Mouse (Mus musculus): Measurements from ENCODE around the gene Hexa. TPM values are rescaled to one million over a fixed set of nuclear protein-coding genes. Genes with fewer than 3 reads are reported as not detected.

The Hexa gene
- polyA plus RNA-seq, 1 experiment from 2014 or later = 53.0 TPM

- Histone ChIP-seq H3K27me3 (no peaks in the 10 kb centered on the region), H3K4me3 (no peak overlapping the region), H3K27ac (replicated peaks) (no peak overlapping the region), H3K4me1 (no peaks in the 10 kb centered on the region), H3K4me2 (replicated peaks) (no peak overlapping the region), H3K9me3 (no peaks in the 10 kb centered on the region), H3K36me3 (peaks cover 7% of the 10 kb centered on the region; the same call in 1 of the 2 replicates), H3K9ac (replicated peaks) (no peak overlapping the region)
- 29% methylated on average over 6 of the region's 6 CpGs for WGBS
- peak; percentile 72; the same call in 1 of the 2 replicates for ATAC-seq (replicated peaks)
Observed at GRCm38 (mm10) chr9:59567111-59567510, 27.8 kb downstream of the Hexa start.

GRCm38 (mm10) chr9:59571852-59572251 is 32.5 kb downstream of the Hexa start:
- Histone ChIP-seq H3K4me3 (no peak overlapping the region), H3K27ac (replicated peaks) (no peak overlapping the region), H3K4me2 (replicated peaks) (no peak overlapping the region), H3K9me3 (no peaks in the 10 kb centered on the region), H3K36me3 (no peaks in the 10 kb centered on the region), H3K27me3 (peaks cover 9% of the 10 kb centered on the region; the same call in 1 of the 2 replicates), H3K4me1 (peaks cover under 1% of the 10 kb centered on the region; the same call in 1 of the 2 replicates), H3K9ac (replicated peaks) (no peak overlapping the region)
- WGBS = 77% methylated on average over 2 of the region's 2 CpGs
- ATAC-seq (replicated peaks) = no peak

GRCm38 (mm10) chr9:59577401-59577800 is 38.1 kb downstream of the Hexa start:
- peak overlapping the region; percentile 56 for H3K4me3 ChIP-seq
- peak overlapping the region; percentile 79 for H3K4me2 ChIP-seq (replicated peaks)
- H3K36me3 ChIP-seq = no peaks in the 10 kb centered on the region
- peaks cover 12% of the 10 kb centered on the region; the same call in 1 of the 2 replicates for H3K27me3 ChIP-seq
- H3K9me3 ChIP-seq = no peaks in the 10 kb centered on the region
- WGBS = 11% methylated on average over 13 of the region's 13 CpGs
- peaks cover 14% of the 10 kb centered on the region for H3K4me1 ChIP-seq
- peak overlapping the region; percentile 36; the same call in 1 of the 2 replicates for H3K9ac ChIP-seq (replicated peaks)
- no peak for ATAC-seq (replicated peaks)
- 0 out of 2 replicates have a peak overlapping the region, but pooled peaks have one; percentile 24 for H3K27ac ChIP-seq (replicated peaks)

GRCm38 (mm10) chr9:59577844-59578504 is 38.6 kb downstream of the Hexa start, which contains the start of gene Celf6:
TSS of gene Celf6 (plus strand) at chr9:59577917.
- Histone ChIP-seq H3K9ac (replicated peaks) (peak within 1 kb of the TSS; percentile 57), H3K36me3 (no peaks in the 10 kb centered on the region), H3K4me2 (replicated peaks) (peak within 1 kb of the TSS; percentile 79), H3K27me3 (peaks cover 12% of the 10 kb centered on the region; the same call in 1 of the 2 replicates), H3K9me3 (no peaks in the 10 kb centered on the region), H3K27ac (replicated peaks) (peak within 1 kb of the TSS; percentile 31; the same call in 1 of the 2 replicates), H3K4me1 (peaks cover 14% of the 10 kb centered on the region), H3K4me3 (peak within 1 kb of the TSS; percentile 56)
- under 1% methylated on average over 51 of the region's 61 CpGs for WGBS
- ATAC-seq (replicated peaks) = peak; percentile 97

- Histone ChIP-seq H3K27ac (replicated peaks) (peak overlapping the region; percentile 31; the same call in 1 of the 2 replicates), H3K4me1 (peaks cover 14% of the 10 kb centered on the region), H3K36me3 (no peaks in the 10 kb centered on the region), H3K4me3 (peak overlapping the region; percentile 56), H3K4me2 (replicated peaks) (peak overlapping the region; percentile 79), H3K9ac (replicated peaks) (peak overlapping the region; percentile 57), H3K9me3 (no peaks in the 10 kb centered on the region), H3K27me3 (peaks cover 12% of the 10 kb centered on the region; the same call in 1 of the 2 replicates)
- 0% methylated on average over 20 of the region's 20 CpGs for WGBS
- no peak; the same call in 1 of the 2 replicates for ATAC-seq (replicated peaks)
Observed at GRCm38 (mm10) chr9:59578505-59578867, 39.1 kb downstream of the Hexa start.

- Histone ChIP-seq H3K4me3 (peak overlapping the region; percentile 10; the same call in 1 of the 2 replicates), H3K27me3 (0 out of 2 replicates have a peak, but pooled peaks cover 3% of the 10 kb centered on the region), H3K4me1 (peaks cover 32% of the 10 kb centered on the region), H3K9ac (replicated peaks) (no peak overlapping the region; the same call in 1 of the 2 replicates), H3K27ac (replicated peaks) (no peak overlapping the region), H3K36me3 (no peaks in the 10 kb centered on the region), H3K9me3 (no peaks in the 10 kb centered on the region), H3K4me2 (replicated peaks) (peak overlapping the region; percentile 35)
- ATAC-seq (replicated peaks) = peak; percentile 65; the same call in 1 of the 2 replicates
- 5% methylated on average over 13 of the region's 13 CpGs for WGBS
Observed at GRCm38 (mm10) chr9:59584871-59585308, 45.5 kb downstream of the Hexa start.

- Histone ChIP-seq H3K4me3 (peak overlapping the region; percentile 28; the same call in 1 of the 2 replicates), H3K4me1 (peaks cover 37% of the 10 kb centered on the region), H3K27me3 (0 out of 2 replicates have a peak, but pooled peaks cover 3% of the 10 kb centered on the region), H3K9ac (replicated peaks) (peak overlapping the region; percentile 20; the same call in 1 of the 2 replicates), H3K27ac (replicated peaks) (peak overlapping the region; percentile 89), H3K36me3 (no peaks in the 10 kb centered on the region), H3K4me2 (replicated peaks) (peak overlapping the region; percentile 52), H3K9me3 (no peaks in the 10 kb centered on the region)
- peak; percentile 36; the same call in 1 of the 2 replicates for ATAC-seq (replicated peaks)
- WGBS = 31% methylated on average over 5 of the region's 5 CpGs
Observed at GRCm38 (mm10) chr9:59588252-59588651, 48.9 kb downstream of the Hexa start.

GRCm38 (mm10) chr9:59588710-59589671 is 49.7 kb downstream of the Hexa start:
- Histone ChIP-seq H3K4me1 (peaks cover 37% of the 10 kb centered on the region), H3K36me3 (no peaks in the 10 kb centered on the region), H3K4me3 (peak overlapping the region; percentile 28), H3K9me3 (no peaks in the 10 kb centered on the region), H3K9ac (replicated peaks) (peak overlapping the region; percentile 20), H3K27me3 (0 out of 2 replicates have a peak, but pooled peaks cover 3% of the 10 kb centered on the region), H3K4me2 (replicated peaks) (peak overlapping the region; percentile 52), H3K27ac (replicated peaks) (peak overlapping the region; percentile 89)
- peak; percentile 90 for ATAC-seq (replicated peaks)
- WGBS = 18% methylated on average over 12 of the region's 12 CpGs

GRCm38 (mm10) chr9:59589703-59590439 is 50.5 kb downstream of the Hexa start:
- Histone ChIP-seq H3K9ac (replicated peaks) (no peak overlapping the region), H3K4me2 (replicated peaks) (peak overlapping the region; percentile 52), H3K4me3 (0 out of 2 replicates have a peak overlapping the region, but pooled peaks have one; percentile 28), H3K27ac (replicated peaks) (peak overlapping the region; percentile 89), H3K27me3 (0 out of 2 replicates have a peak, but pooled peaks cover 3% of the 10 kb centered on the region), H3K4me1 (peaks cover 32% of the 10 kb centered on the region), H3K36me3 (no peaks in the 10 kb centered on the region), H3K9me3 (no peaks in the 10 kb centered on the region)
- WGBS = 76% methylated on average over 10 of the region's 10 CpGs
- ATAC-seq (replicated peaks) = no peak

- Histone ChIP-seq H3K27me3 (no peaks in the 10 kb centered on the region), H3K9ac (replicated peaks) (no peak overlapping the region), H3K9me3 (no peaks in the 10 kb centered on the region), H3K27ac (replicated peaks) (no peak overlapping the region), H3K4me1 (no peaks in the 10 kb centered on the region), H3K36me3 (no peaks in the 10 kb centered on the region; the same call in 1 of the 2 replicates), H3K4me3 (no peak overlapping the region), H3K4me2 (replicated peaks) (no peak overlapping the region)
- 80% methylated on average over 8 of the region's 8 CpGs for WGBS
- no peak for ATAC-seq (replicated peaks)
Observed at GRCm38 (mm10) chr9:59601661-59602060, 62.3 kb downstream of the Hexa start.

- Histone ChIP-seq H3K4me1 (no peaks in the 10 kb centered on the region), H3K4me2 (replicated peaks) (no peak overlapping the region), H3K4me3 (no peak overlapping the region), H3K36me3 (no peaks in the 10 kb centered on the region; the same call in 1 of the 2 replicates), H3K27me3 (no peaks in the 10 kb centered on the region), H3K9ac (replicated peaks) (no peak overlapping the region), H3K9me3 (no peaks in the 10 kb centered on the region), H3K27ac (replicated peaks) (no peak overlapping the region)
- ATAC-seq (replicated peaks) = no peak
- 57% methylated on average over 6 of the region's 6 CpGs for WGBS
Observed at GRCm38 (mm10) chr9:59605967-59606366, 66.6 kb downstream of the Hexa start.
